Mouse (Mus musculus): ENCODE data around the gene E130308A19Rik.
"Not testable (repeated sequence)": the region's sequence is repeated elsewhere in the genome, so short reads cannot be mapped to it uniquely, and the experiment has no call there.

The E130308A19Rik gene

DNA sequence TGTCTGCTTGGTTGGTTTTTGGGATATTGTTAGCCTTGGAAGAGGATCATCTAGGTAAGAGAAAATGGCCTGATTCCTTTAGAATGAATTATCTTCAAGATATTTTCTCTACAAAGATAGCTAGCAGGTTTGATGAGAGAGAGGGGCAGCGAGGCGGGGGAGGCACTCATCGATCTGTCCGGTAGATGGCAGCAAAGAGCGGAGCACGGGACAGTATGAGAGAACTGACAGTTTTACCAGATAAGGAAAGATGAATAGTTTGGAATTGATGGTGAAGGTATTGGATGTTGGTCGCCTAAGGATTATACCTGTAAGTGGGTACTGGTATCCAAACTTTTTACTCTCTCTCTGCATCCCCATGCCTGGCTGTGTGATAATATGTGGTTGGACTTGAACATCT is 160.7 kb downstream of the E130308A19Rik start:
- no peak for DNase-seq (ENCODE audit: low read depth)

GRCm38 (mm10) chr4:59787126-59787525 is 161.1 kb downstream of the E130308A19Rik start:
- DNase-seq (ENCODE audit: low read depth): no peak

DNA sequence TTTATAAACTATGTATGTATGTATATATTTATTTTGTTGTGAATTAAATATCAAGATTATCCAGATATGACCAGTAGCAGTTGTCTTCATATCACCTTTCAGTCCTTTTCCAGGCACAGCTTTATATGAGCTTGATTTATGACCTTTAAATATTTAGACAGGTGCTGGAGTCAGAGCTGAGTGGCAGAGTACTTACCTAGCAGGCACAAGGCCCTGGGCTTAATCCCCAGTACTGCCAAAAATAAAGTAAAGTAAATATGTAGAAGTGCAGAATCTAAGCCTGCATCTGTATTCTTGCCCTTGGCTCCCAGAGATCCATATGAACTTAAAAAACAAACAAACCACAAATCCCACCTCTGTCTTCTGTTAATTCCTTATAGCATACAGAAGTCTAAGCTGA is 163.0 kb downstream of the E130308A19Rik start:
- DNase-seq (ENCODE audit: low read depth): no peak

- DNase-seq (ENCODE audit: low read depth): not testable (repeated sequence)
These were observed 167.6 kb downstream of the E130308A19Rik start for GRCm38 (mm10) chr4:59793626-59794025.

DNA sequence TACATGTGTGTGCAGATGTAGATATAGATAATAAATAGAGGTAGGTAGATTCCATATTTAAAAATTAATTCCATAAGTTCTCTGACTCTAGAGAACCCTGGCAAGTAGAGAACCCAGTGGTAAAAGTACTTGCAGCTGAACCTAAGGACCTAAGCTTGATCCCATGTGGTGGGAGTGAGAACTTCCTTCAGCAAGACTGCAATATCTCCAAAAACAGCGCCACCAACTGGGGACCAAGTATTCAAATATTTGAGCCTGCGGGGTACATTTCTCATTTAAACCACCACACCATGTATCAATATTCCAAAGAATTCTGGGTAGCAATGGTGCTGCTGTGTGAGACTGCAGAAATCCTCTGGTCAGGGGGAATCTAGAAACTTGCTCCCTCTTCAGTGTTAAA is 168.1 kb downstream of the E130308A19Rik start:
- DNase-seq (ENCODE audit: low read depth): no peak

DNA sequence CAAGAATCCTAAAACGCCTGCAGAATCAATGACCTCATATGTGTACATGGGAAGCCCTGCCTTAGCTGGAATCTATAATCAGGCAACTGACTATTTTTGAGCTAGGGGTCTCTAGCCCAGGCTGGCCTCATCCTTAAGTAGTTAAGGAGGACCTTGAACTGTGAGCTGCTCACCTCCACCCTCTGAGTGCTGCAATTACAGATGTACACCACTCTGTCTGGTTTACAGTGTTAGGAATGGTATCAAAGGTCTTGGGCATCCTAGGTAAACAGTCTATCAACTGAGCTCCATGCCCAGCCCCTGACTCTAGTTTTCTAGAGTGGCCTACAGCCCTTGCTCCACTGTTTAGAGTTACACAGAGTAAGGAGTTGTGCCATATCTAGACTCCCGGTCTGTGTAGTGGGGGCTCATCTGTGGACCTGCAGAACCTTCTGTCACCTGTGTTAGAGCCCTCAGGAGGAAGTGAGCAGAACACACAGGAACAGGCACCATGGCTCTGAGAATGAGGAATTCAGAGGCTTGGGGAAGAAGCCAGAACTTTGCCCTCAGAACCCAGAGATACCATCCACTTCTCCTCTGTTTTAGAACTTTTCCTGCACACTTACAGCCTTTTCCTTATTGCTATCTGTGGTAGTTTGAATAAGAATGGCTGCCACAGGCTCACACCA is 169.9 kb downstream of the E130308A19Rik start:
- no peak for DNase-seq (ENCODE audit: low read depth)

- DNase-seq (ENCODE audit: low read depth): no peak
These were observed 174.2 kb downstream of the E130308A19Rik start for GRCm38 (mm10) chr4:59800181-59800580.

DNA sequence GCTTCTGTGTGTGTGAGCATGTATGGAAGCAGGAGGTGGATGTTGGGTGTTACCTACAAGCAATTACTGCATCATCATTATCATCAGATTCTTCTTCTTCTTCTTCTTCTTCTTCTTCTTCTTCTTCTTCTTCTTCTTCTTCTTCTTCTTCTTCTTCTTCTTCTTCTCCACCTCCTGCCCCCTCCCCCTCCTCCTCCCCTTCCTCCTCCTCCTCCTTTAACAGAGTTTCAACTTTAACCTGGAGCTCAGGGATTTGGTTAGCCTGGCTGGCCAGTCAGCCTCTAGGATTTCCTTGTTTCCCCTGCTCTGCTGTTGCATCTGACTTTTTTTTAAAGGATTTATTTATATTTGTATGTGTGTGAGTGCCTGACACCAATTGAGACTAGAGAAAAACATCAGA is 175.5 kb downstream of the E130308A19Rik start, which contains the start of gene Inip:
Gene Inip (minus strand): TSS at position 101 of the 400 bp plus-strand sequence.
- DNase-seq (ENCODE audit: low read depth): no peak

DNA sequence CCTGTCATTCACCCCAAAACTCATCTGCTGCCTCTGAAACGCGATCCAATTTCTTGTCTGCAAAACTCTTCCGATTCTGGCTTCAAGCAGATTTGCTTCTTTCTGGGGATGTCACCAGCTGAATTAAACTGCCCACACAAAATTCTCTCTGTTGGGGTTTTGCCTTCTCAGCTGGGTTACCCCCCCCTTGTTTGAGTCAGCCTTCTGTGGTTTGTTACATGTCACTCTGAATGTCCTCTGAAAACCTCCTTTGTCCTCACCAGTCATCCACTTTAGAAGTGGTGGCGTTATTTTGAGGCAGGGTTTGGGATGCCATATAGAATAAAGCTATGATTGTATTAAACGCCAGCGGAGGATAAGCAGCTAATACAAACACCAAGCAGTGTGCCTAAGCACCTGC is 176.1 kb downstream of the E130308A19Rik start:
- no peak for DNase-seq (ENCODE audit: low read depth)

DNA sequence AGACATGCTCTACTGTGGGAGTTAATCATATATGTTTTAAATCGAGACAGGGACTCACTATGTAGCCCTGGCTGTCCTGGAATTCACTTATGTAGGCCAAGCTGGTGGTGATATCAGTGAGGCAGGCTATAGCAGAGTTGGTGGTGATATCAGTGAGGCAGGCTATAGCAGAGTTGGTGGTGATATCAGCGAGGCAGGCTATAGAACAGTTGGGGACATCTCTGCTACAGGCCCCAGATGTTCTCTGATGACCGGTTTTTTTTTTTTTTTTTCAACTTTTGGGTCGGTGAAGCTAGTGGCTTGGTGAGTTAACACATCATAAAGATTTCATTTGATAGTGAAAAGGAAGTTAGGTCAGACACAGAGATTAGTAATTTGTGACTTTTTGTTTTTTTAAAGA is 176.8 kb downstream of the E130308A19Rik start:
- no peak for DNase-seq (ENCODE audit: low read depth)

DNA sequence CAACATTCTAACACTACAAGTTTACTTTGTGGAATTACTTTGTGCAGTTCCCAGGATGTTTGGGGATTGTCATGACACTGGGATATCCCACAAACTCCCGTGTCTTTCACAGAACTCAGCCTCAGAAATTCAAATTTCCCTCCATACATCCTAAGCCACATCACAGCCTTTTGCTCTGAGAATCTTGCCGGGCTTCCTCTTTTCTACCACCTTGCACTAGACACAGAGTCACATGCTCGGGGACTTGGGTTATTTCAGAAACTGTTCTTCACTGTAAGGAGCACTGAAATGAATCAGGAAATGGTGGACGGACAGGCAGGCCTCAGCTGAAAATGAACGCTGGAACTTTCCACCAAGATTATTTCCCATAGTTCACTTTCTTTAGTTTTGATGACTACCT is 177.3 kb downstream of the E130308A19Rik start:
- DNase-seq (ENCODE audit: low read depth): no peak

DNA sequence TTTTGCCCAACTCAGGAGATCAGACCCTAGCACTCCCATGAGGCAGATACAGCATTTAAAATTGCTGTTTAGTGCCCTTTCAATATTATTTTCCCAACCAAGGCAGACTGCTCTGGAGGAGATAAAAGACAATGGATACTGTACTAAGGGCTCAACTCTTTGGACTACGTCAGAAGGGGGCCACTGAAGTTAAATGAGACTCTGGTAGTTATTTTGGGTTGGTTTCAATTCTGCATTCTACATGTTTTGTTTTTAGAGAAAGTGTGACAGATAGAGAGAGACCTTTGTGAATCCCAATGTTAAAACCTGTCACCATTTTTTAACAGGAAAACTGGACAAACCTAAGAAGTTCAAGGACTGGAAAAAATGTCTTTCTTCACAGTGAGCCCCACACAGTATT is 178.7 kb downstream of the E130308A19Rik start:
- DNase-seq (ENCODE audit: low read depth): no peak

DNA sequence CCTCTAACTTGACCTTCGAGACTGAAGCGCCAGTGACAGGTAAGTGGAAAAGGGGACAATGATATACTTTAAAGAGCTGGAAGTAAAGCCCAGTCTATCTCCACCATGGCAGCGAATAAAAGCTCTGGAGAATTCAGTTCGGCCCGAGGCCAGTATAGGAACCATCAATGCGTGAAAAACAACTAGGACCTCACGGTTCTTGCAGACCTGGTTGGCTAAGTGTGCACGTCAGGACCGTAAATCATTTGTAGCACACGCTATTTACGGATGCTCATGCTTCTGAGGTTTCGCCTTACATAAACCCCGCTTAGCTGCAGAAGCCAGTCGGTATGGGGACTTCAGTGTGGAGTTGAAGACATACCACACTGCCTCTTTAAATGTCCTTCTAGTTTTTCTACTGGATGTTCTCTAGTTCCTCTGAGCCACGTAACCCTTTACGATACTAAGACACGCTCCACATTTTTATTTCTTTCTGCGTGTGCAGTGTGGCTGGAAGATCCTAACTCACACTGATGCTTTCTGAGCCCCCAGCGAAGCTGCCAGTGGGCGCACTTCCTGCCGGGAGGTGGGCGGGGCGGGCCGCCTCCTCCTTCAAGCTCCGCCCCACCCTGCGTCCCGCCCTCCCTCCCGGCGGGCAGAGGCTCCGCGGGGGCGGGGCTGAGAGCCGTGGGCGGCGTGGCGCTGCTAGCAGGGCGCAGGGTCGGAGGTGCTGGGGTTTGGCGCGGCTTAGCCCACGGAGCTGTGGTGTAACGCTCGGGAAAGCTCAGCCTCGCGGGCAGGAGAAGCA is 179.4 kb downstream of the E130308A19Rik start, which contains the start of gene Snx30:
Gene Snx30 (plus strand): TSS at position 660 of the 787 bp plus-strand sequence.
- peak; percentile 49 for DNase-seq (ENCODE audit: low read depth)

GRCm38 (mm10) chr4:59805968-59806878 is 180.2 kb downstream of the E130308A19Rik start:
- DNase-seq (ENCODE audit: low read depth): no peak

- no peak for DNase-seq (ENCODE audit: low read depth)
These were observed 180.8 kb downstream of the E130308A19Rik start for GRCm38 (mm10) chr4:59806879-59807195.

GRCm38 (mm10) chr4:59807521-59807920 is 181.5 kb downstream of the E130308A19Rik start:
- DNase-seq (ENCODE audit: low read depth): no peak

- DNase-seq (ENCODE audit: low read depth): no peak
These were observed 182.4 kb downstream of the E130308A19Rik start for GRCm38 (mm10) chr4:59808396-59808795.
